Mouse (Mus musculus) limb, embryonic 12.5 days (tissue): ENCODE data around the gene Sirt4. TPM values are rescaled to one million over a fixed set of nuclear protein-coding genes. Genes with fewer than 3 reads are reported as not detected.

Experiments
- ATAC-seq: fragments of 200-750 bp; cut with Nextera tagmentation; 2 replicates; pipeline ENCODE4 v1.8.0; 2017; ENCODE audit warnings: low read depth, moderate TSS enrichment; ENCODE audit not compliant: insufficient number of reproducible peaks, insufficient read depth, low FRiP score, low TSS enrichment
- H3K27ac ChIP-seq: fragments of 300-500 bp; sonication (generic); 2 replicates; pipeline ENCODE4 v1.5.1; 2016; ENCODE audit warnings: mild to moderate bottlenecking, moderate library complexity
- H3K27me3 ChIP-seq: fragments of 300-500 bp; sonication (generic); 2 replicates; pipeline ENCODE4 v1.6.1; 2016; ENCODE audit warnings: mild to moderate bottlenecking, moderate library complexity
- H3K36me3 ChIP-seq: fragments of 300-500 bp; sonication (generic); 2 replicates; pipeline ENCODE4 v1.6.1; 2016; ENCODE audit warnings: mild to moderate bottlenecking, moderate library complexity
- H3K4me1 ChIP-seq: fragments of 300-500 bp; sonication (generic); replicated peaks from 2 replicates; pipeline ENCODE4 v1.6.1; 2016
- H3K4me2 ChIP-seq: fragments of 300-500 bp; sonication (generic); 2 replicates; pipeline ENCODE4 v1.6.1; 2016; ENCODE audit warnings: mild to moderate bottlenecking, moderate library complexity
- H3K4me3 ChIP-seq: fragments of 300-500 bp; sonication (generic); replicated peaks from 2 replicates; pipeline ENCODE4 v1.5.1; 2016; ENCODE audit warnings: mild to moderate bottlenecking
- H3K9ac ChIP-seq: fragments of 300-500 bp; sonication (generic); replicated peaks from 2 replicates; pipeline ENCODE4 v1.6.1; 2016; ENCODE audit warnings: mild to moderate bottlenecking, moderate library complexity
- H3K9me3 ChIP-seq: fragments of 300-500 bp; sonication (generic); 2 replicates; pipeline ENCODE4 v1.6.1; 2016; ENCODE audit warnings: mild to moderate bottlenecking, moderate library complexity
- whole genome bisulfite sequencing: fragments of 180-500 bp; shearing (Covaris S2); methylation state at CpG from one replicate; pipeline ENCODE4 v1.1.7; 2016; 5-methylcytosine and 5-hydroxymethylcytosine counted together
- polyA plus RNA-seq: library from polyadenylated mRNA; unstranded; fragments of >200 nt; fragmentation: Nextera tagmentation; extraction: Ambion mirVana; gene quantifications from 2 replicates; pipeline ENCODE4 v1.2.1, GENCODE M21; 2016

Gene Sirt4
- polyA plus RNA-seq, 1 experiment from 2014 or later, result 21.9 TPM

DNA sequence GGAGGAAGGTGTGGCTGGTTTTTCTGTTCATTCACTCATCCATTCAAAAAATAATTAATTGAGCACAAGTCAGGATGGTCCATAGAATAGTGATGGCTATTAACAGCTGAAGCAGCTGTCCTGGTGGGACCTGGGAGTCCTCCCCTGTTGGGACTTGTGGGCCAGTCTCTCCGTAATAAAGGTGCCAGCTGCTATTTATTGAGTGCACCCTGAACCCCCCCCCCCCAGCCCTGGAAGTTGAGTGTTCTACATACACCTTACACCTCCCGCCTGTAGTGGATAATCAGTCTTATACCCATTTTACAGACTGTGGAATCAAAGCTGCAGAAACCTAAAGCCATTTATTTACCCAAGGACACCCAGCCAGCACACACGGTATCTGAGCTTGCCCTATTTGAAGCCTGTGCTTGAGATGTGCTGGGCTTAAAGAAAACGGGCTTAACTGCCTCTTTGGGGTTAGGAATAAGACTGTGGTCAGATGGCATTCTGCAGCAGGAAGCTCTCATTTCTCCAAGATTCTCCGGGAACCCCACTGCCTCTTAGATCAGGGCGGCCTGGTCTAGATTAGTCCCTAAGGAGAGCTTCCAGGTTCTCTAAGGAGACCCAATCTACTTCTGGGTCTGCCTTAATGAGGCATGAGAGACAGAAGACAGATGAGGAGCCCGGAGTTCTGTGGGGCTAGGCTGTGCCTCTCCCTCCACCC is 47.1 kb downstream of the Sirt4 start:
- Histone ChIP-seq H3K27ac (peak overlapping the region; percentile 98), H3K4me2 (peak overlapping the region; percentile 71), H3K4me1 (peaks cover 68% of the 10 kb centered on the region), H3K36me3 (peaks cover 64% of the 10 kb centered on the region), H3K9me3 (0 out of 2 replicates have a peak, but pooled peaks cover under 1% of the 10 kb centered on the region), H3K27me3 (no peaks in the 10 kb centered on the region), H3K4me3 (no peak overlapping the region), H3K9ac (peak overlapping the region; percentile 44)
- 21% methylated on average over 7 of the region's 7 CpGs for WGBS
- 0 out of 2 replicates have a peak, but pooled peaks have one; percentile 1 for ATAC-seq

DNA sequence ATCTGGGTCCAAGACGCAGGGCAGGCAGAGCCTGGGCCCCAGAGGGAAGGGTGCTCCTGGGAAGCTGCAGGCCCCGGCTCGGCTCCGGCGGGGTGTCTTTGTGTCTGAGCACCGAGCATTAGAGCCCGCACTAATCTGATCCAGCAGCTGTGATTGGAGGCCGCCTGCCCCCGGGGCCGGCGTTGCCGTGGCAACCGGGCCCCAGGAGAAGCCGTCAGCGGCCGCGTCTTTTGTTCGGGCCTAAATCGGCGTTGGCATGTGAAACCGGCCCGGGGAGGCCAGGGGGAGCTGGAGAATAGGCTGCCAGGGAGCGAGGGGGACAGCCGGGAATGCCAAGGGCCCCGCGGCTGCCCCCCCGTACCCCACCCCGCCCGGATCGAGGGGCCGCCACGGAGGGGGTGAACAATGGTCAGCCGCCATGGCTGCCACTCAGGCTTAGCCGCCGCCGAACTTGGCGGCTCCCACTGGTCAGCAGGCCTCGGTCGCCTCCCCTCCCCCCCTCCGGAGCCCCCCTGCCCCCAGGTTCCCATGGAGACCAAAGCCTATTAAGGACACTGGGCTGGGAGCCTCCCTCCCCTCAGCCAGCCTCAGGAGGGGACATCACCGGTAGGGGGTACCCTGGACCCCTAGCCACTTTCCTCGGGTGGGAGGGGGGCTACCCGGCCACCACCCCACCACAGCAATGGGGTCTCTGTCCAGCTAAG is 48.0 kb downstream of the Sirt4 start:
- Histone ChIP-seq H3K4me2 (peak overlapping the region; percentile 71), H3K27ac (peak overlapping the region; percentile 98), H3K36me3 (peaks cover 63% of the 10 kb centered on the region), H3K4me3 (peak overlapping the region; percentile 38), H3K9me3 (no peaks in the 10 kb centered on the region), H3K27me3 (no peaks in the 10 kb centered on the region), H3K9ac (peak overlapping the region; percentile 77), H3K4me1 (peaks cover 76% of the 10 kb centered on the region)
- WGBS, result 2% methylated on average over 37 of the region's 43 CpGs
- ATAC-seq, result peak; percentile 64

DNA sequence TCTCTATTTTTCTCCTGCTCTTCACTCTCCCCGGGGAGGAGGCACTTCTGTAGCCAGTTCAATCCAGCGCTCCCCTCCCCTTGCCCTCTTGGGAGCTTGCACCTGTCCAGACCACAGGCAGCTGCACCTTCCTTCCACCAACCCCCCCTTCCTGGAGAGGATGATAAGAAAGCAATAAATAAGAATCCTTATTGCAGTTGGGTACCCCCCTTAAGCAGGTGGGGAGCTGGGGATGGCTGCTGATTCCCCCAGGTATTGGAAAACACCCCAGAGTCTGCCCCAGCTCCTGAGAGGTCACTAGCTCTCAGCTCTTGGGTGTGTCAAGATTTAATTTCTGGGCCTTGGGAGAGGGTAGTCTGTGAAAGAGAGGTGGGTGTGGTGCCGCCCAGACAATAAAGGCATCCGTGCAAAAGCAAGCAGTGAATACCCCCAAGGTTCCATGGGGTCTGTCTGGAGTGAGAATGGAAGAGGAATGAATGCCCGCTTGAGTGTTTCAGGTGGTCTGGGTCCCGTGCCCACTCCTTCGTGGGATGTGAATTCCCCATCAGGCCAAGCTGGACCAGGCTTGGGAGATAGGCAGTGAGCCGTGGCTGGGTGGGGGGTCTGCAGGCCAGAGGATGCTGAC is 48.7 kb downstream of the Sirt4 start:
- peaks cover 60% of the 10 kb centered on the region for H3K36me3 ChIP-seq
- peak overlapping the region; percentile 77 for H3K9ac ChIP-seq
- H3K27ac ChIP-seq, result peak overlapping the region; percentile 98
- no peak for ATAC-seq
- WGBS, result 14% methylated on average over 8 of the region's 8 CpGs
- H3K27me3 ChIP-seq, result no peaks in the 10 kb centered on the region
- peaks cover 84% of the 10 kb centered on the region for H3K4me1 ChIP-seq
- H3K4me2 ChIP-seq, result peak overlapping the region; percentile 71
- H3K9me3 ChIP-seq, result no peaks in the 10 kb centered on the region
- peak overlapping the region; percentile 38 for H3K4me3 ChIP-seq

DNA sequence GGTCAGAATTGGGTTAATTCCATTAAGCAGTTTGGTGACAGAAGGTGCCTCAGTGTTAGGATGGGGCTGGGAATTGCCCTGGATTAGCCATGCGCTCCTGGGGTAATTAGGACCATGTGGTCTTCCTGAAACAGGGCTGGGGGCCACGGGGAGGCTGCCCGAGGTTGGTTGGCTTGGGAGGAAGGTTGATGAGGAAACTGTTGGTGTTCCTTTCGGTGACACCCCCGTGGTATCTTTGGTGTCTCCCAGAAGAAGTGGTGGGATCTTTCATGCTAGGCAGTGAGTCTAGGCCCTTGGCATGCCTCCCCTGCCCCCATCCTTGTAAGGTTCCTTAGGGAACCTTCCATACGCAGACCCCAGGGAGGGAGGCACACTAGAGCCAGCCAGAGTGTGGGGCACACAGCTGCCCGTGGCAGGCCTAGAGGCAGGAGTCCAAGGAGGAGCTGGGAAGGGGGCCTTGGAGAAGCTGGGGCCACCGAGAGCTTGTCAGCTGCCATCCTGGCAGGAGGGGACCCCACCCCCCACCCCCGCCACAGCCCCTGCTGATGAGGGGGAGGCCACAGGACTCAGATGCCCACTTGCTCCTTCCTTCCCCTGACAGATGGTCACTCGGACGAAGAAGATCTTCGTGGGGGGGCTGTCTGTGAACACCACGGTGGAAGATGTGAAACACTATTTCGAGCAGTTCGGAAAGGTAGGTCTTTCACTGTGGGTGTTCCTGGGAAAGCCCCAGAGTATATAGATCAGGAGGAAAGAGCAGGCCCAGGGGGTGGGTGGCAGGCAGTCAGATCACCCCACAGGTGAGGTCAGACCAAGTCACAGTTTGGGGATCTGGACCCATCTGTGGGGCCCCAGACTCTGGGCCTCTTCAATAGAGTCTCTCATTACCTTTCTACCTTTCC is 49.4 kb downstream of the Sirt4 start:
- peaks cover 56% of the 10 kb centered on the region for H3K36me3 ChIP-seq
- no peaks in the 10 kb centered on the region for H3K9me3 ChIP-seq
- WGBS, result 23% methylated on average over 15 of the region's 15 CpGs
- H3K9ac ChIP-seq, result peak overlapping the region; percentile 77
- H3K27me3 ChIP-seq, result no peaks in the 10 kb centered on the region
- ATAC-seq, result no peak
- peaks cover 85% of the 10 kb centered on the region for H3K4me1 ChIP-seq
- peak overlapping the region; percentile 98 for H3K27ac ChIP-seq
- peak overlapping the region; percentile 38; the same call in 1 of the 2 replicates for H3K4me3 ChIP-seq
- H3K4me2 ChIP-seq, result peak overlapping the region; percentile 71

DNA sequence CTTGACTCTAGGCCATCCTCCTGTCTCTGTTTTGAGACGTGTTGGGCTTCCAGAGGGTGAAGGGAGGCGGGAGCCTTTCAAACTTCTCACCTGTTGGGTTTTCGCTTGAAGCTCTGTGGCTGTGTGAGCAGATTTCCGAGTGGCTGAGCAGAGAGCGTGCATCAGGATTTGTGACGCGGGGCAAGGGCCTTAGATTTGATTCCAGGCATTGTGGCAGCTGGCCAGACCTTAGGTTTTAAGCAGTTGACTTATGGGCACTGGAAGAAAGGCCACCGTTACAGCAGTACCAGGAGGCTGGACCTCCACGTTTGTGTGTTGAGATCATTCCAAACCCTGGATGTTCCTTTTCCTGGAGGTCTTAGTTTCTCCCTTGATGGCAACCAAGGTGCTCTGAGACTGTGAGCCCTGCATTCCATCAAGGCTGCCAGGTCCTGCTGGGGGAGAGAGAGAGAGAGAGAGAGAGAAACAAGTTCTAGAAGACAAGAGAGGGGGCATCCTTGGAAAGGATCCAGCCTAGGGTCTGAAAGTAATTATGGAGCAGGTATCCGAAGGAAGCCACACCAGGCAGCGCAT is 50.2 kb downstream of the Sirt4 start:
- WGBS, result 30% methylated on average over 11 of the region's 11 CpGs
- no peaks in the 10 kb centered on the region for H3K27me3 ChIP-seq
- H3K4me2 ChIP-seq, result peak overlapping the region; percentile 71
- ATAC-seq, result no peak
- H3K4me1 ChIP-seq, result peaks cover 85% of the 10 kb centered on the region
- peak overlapping the region; percentile 98 for H3K27ac ChIP-seq
- H3K4me3 ChIP-seq, result no peak overlapping the region
- no peaks in the 10 kb centered on the region for H3K9me3 ChIP-seq
- peak overlapping the region; percentile 31; the same call in 1 of the 2 replicates for H3K9ac ChIP-seq
- H3K36me3 ChIP-seq, result peaks cover 48% of the 10 kb centered on the region

DNA sequence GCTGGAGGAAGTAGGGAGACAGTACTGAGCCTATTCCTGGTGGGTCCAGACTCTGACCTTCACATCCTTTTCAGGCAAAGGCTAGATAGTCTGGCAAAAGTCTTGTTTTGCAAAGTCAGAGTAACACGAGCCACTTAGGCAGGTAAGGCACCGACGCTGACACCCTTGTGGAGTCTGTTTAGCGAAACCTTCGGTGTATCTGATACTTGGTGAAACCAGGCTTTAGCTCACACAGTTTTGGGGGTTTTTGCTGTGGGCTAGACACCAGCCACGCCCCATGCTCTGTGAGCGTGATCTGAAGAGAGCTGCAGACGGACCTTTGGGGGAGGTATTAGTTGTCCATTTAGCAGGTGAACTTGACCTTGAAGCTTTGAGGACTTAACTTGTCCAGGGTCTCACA is 51.3 kb downstream of the Sirt4 start:
- H3K27me3 ChIP-seq, result peaks cover 6% of the 10 kb centered on the region; the same call in 1 of the 2 replicates
- 0 out of 2 replicates have a peak overlapping the region, but pooled peaks have one; percentile 93 for H3K4me2 ChIP-seq
- H3K4me1 ChIP-seq, result peaks cover 84% of the 10 kb centered on the region
- H3K9me3 ChIP-seq, result no peaks in the 10 kb centered on the region
- no peak overlapping the region for H3K4me3 ChIP-seq
- ATAC-seq, result no peak
- WGBS, result 84% methylated on average over 8 of the region's 8 CpGs
- H3K9ac ChIP-seq, result 0 out of 2 replicates have a peak overlapping the region, but pooled peaks have one; percentile 23
- no peak overlapping the region for H3K27ac ChIP-seq
- H3K36me3 ChIP-seq, result peaks cover 37% of the 10 kb centered on the region

DNA sequence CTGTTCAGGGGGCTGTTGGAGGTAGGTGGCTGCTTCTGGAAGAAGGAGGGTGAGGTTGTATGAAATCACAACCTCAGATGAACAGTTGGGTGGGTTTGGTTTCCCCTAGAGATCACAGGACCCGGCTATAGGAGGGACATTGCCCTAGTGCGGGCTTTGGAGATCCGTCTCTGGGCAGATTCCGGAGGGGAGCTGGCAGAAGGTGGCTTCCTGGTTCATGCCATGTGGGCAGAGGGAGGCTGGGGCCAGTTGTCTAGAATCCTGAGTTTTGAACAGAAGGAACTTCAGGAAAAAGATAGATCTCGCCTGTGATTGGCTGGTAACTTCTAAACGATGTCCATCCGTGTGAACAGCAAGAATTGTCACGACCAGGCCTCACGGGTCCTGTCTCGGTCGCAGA is 52.1 kb downstream of the Sirt4 start:
- H3K4me2 ChIP-seq, result peak overlapping the region; percentile 93
- no peaks in the 10 kb centered on the region for H3K9me3 ChIP-seq
- H3K9ac ChIP-seq, result 0 out of 2 replicates have a peak overlapping the region, but pooled peaks have one; percentile 99
- peaks cover 79% of the 10 kb centered on the region for H3K4me1 ChIP-seq
- WGBS, result 80% methylated on average over 11 of the region's 11 CpGs
- no peak for ATAC-seq
- peaks cover 9% of the 10 kb centered on the region; the same call in 1 of the 2 replicates for H3K27me3 ChIP-seq
- H3K4me3 ChIP-seq, result 0 out of 2 replicates have a peak overlapping the region, but pooled peaks have one; percentile 98
- peaks cover 29% of the 10 kb centered on the region for H3K36me3 ChIP-seq
- 0 out of 2 replicates have a peak overlapping the region, but pooled peaks have one; percentile 23 for H3K27ac ChIP-seq

DNA sequence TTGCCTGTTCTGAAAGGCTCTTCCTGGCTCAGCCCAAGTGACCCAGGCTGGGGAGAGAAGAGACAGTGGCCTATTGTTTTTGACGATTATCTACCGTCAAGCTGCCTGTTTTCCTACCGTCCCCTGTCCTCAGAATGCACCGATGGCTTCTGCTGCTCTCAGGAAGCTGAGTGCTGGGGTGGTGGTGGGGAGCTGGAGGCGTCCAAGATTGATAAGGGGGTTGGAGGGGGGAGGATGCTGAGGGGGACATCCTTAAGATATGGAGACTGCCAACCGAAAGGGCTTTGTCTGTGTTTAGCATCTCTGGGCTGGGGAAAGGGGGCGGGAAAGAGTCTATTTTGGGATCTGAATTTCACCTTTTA is 52.6 kb downstream of the Sirt4 start:
- peaks cover 74% of the 10 kb centered on the region for H3K4me1 ChIP-seq
- peaks cover 28% of the 10 kb centered on the region for H3K36me3 ChIP-seq
- H3K27me3 ChIP-seq, result peaks cover 13% of the 10 kb centered on the region; the same call in 1 of the 2 replicates
- H3K4me2 ChIP-seq, result peak overlapping the region; percentile 93
- 57% methylated on average over 7 of the region's 7 CpGs for WGBS
- H3K4me3 ChIP-seq, result peak overlapping the region; percentile 98
- 0 out of 2 replicates have a peak overlapping the region, but pooled peaks have one; percentile 45 for H3K27ac ChIP-seq
- no peaks in the 10 kb centered on the region for H3K9me3 ChIP-seq
- H3K9ac ChIP-seq, result peak overlapping the region; percentile 99
- ATAC-seq, result no peak

DNA sequence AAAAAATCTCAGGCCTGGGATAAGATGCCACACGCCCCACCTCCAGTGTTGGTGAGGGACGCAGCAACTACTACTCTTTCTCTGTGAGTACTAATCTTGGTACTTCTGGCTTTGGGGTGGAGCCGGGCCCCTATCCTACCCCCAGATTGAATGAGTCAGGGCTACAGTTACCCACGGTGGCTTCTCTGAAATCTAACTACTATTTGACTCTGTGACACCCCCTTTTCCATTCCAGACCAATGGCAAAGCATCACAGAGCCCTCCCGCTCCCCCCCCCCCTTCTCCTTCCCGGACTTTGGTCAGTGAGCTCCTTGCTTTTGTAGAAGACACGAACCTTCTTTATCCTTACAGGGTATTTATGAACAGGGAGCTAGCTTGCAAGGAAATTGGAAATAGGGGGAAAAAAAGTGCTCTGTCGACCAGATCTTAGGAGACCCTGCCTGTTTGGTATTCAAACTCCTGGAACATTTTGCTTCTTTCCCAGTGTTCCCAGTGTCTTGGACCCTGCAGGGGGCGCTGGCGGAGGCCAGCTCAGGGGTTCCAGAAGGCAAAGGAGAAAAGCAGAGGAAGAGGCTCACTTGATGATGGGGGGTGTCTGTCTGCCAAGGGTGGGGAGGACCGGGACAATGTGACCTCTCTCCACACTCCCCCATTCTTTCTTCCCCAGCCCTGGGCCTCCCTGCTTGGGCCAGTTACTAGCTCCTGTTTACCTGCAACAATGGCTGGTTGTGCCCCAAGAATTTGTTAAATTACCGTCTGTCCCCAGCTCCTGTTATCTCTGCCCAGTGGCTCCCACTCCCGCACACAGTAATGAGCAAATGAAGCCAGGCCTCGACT is 53.2 kb downstream of the Sirt4 start:
- Histone ChIP-seq H3K27me3 (peaks cover 13% of the 10 kb centered on the region; the same call in 1 of the 2 replicates), H3K27ac (peak overlapping the region; percentile 91), H3K9ac (peak overlapping the region; percentile 99), H3K4me1 (peaks cover 68% of the 10 kb centered on the region), H3K36me3 (peaks cover 28% of the 10 kb centered on the region), H3K9me3 (no peaks in the 10 kb centered on the region), H3K4me2 (peak overlapping the region; percentile 93), H3K4me3 (peak overlapping the region; percentile 98)
- no peak for ATAC-seq
- WGBS, result 6% methylated on average over 14 of the region's 14 CpGs
